Mouse (Mus musculus) testis, adult 2 months (tissue): ENCODE measurements around the gene Olfr1126.

Experiments used
- CTCF ChIP-seq: fragments of 200-500 bp; IDR thresholded peaks from 2 replicates; pipeline ENCODE4 v1.5.1; 2012; ENCODE audit warnings: low read depth, mild to moderate bottlenecking, inconsistent platforms, low read length, moderate library complexity; ENCODE audit not compliant: control insufficient read depth, insufficient read depth, insufficient replicate concordance
- POLR2A ChIP-seq: fragments of 200-500 bp; IDR thresholded peaks from 2 replicates; pipeline ENCODE4 v1.6.1; 2012; ENCODE audit warnings: low read depth, mild to moderate bottlenecking, inconsistent platforms, low read length, moderate library complexity; ENCODE audit not compliant: control insufficient read depth

DNA sequence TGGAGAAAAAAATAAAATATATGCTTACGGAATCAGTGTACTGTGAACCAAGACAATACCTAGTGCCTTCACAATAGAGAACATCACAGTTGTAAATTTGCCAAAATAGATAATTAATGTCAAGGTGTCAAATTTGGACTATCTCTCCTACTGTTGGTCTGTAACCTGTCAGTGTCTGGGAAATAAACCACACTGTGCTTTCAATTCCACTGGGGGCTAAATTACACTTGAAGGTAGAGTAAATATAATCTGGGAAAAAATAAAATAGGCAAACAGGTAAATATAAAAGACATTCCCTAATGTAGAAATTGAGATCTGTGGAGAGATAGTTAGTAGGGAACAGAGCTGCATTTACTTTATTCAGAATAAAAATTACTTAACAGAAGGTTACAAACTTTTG lies 23.8 kb upstream of the Olfr1126 start, which contains the start of gene Olfr1124:
- TF ChIP-seq POLR2A (no peak), CTCF (no peak)
